Mouse (Mus musculus) common myeloid progenitor, adult 5-6 weeks (primary cell): Measurements from ENCODE around the gene Olfr1177-ps. TPM values are rescaled to one million over a fixed set of nuclear protein-coding genes. Genes with fewer than 3 reads are reported as not detected.

Source experiments
- ATAC-seq: replicated peaks from 2 replicates; pipeline ENCODE4 v1.8.0; 2016; ENCODE audit warnings: low read depth, mild to moderate bottlenecking, moderate TSS enrichment, inconsistent platforms; ENCODE audit not compliant: poor library complexity, severe bottlenecking
- total RNA-seq: library from RNA; stranded (forward); fragments of 200-1000, 187-1606 nt; gene quantifications from 2 replicates; pipeline ENCODE4 v1.2.3, GENCODE M21; 2017

The Olfr1177-ps gene
- total RNA-seq, result not detected in 2 replicates

DNA sequence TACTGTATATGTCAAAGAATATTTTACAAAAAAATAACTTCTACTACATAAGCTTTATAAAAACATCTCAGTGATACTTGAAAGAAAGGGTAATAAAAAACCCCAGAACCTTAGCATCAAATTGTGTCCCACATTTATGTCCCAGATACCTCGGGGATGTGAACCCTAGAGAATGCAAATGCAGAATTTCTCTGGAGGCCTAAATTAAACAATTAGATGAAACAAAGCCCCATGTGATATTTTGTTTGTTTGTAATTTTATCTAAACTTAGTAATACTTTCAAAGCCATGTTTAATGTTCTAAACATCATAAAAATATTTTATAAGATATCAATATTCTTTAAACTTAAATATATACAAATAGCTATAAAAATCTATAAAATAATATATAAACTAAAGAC, at the start of gene Olfr1177-ps:
Gene Olfr1177-ps, minus strand, starts transcription at position 101 of the 400 bp plus-strand sequence.
- no peak for ATAC-seq

- ATAC-seq, result no peak
Measured at GRCm38 (mm10) chr2:88386762-88387161, 40.5 kb upstream of the Olfr1177-ps start, which contains the start of gene Olfr1178. TSS of gene Olfr1178 (plus strand) at chr2:88387062.

- ATAC-seq, result peak; percentile 78
Measured at GRCm38 (mm10) chr2:88356304-88356703, 10.0 kb upstream of the Olfr1177-ps start.

DNA sequence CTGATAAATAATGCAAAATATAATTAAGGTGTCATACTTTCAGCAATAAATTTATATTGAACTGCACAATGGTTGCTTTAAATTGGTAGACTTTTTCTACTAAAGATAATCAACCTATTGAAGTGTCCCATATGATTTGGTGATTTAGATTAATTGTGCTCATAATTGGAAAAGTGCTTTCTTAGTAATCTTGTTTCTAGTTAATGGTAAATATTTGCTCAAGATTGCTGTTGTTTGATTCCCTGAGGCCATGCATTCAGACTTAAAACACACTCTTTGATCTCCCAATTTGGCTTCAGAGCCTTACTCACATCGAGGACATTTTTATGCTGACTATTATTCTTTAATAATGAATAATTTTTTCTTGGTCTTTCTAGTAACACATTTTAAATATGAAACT, 9.9 kb downstream of the Olfr1177-ps start, which contains the start of gene Olfr1176:
Gene Olfr1176, plus strand, starts transcription at position 301 of the 400 bp plus-strand sequence.
- ATAC-seq, result no peak

DNA sequence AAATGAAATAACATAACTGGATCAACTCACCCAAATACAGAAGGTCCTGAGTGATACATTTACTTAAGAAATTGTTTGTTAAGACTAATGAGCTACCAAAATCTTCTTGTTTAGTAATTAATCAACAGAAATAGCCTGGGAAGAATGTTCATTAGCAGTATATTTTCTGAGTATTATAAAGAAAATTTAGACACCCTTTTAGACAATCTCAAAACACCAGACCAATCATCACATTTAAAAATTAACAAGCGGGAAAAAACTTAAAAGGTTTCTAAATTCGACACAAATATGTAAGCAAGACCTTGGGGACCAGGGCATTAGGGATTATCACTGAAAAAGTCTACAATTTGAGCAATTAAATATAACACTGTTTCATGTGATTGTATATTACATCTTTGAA, 19.2 kb downstream of the Olfr1177-ps start, which contains the start of gene Olfr1175-ps:
Gene Olfr1175-ps, minus strand, starts transcription at position 101 of the 400 bp plus-strand sequence.
- ATAC-seq, result no peak

DNA sequence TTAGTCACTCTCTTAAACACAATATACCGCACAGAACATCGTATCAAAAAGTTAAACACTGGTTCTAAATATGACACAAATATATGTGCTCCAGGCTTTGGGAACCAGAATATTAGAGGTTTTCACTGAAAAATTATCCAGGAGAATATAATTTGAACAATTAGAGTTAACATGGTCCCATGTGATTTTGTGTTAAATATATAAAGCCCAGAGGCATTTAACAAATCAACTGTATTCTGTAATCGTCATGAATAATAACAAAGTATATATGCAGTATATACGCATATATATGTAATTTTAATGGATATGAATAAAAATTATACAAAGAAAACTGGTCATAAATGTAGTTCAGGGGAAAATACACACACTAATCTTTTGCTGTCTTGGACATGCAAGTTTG, 31.3 kb downstream of the Olfr1177-ps start, which contains the start of gene Olfr1174-ps:
Gene Olfr1174-ps, minus strand, starts transcription at position 101 of the 400 bp plus-strand sequence.
- ATAC-seq, result no peak

Other genes with a start within 250 kb of the Olfr1177-ps start
- gene Olfr1166, start 218.2 kb downstream of the Olfr1177-ps start, total RNA-seq, result not detected in 2 replicates
- not detected in 2 replicates for gene Olfr1167, start 191.3 kb downstream of the Olfr1177-ps start, total RNA-seq
- gene Olfr1168, start 164.6 kb downstream of the Olfr1177-ps start, total RNA-seq, result not detected in 2 replicates
- not detected in 2 replicates for gene Olfr1170, start 118.2 kb downstream of the Olfr1177-ps start, total RNA-seq
- not detected in 2 replicates for gene Olfr1173, start 66.6 kb downstream of the Olfr1177-ps start, total RNA-seq
- not detected in 2 replicates for gene Olfr1174-ps, start 31.4 kb downstream of the Olfr1177-ps start, total RNA-seq
- not detected in 2 replicates for gene Olfr1175-ps, start 19.3 kb downstream of the Olfr1177-ps start, total RNA-seq
- gene Olfr1176, start 9.8 kb downstream of the Olfr1177-ps start, total RNA-seq, result not detected in 2 replicates
- gene Olfr1178, start 40.6 kb upstream of the Olfr1177-ps start, total RNA-seq, result not detected in 2 replicates
- not detected in 2 replicates for gene Olfr1179, start 60.0 kb upstream of the Olfr1177-ps start, total RNA-seq
- gene Olfr1180, start 72.7 kb upstream of the Olfr1177-ps start, total RNA-seq, result not detected in 2 replicates
- gene Olfr1181, start 79.7 kb upstream of the Olfr1177-ps start, total RNA-seq, result not detected in 2 replicates
- not detected in 2 replicates for gene Gm13757, start 102.6 kb upstream of the Olfr1177-ps start, total RNA-seq
- not detected in 2 replicates for gene Olfr1183, start 108.4 kb upstream of the Olfr1177-ps start, total RNA-seq
- gene Olfr1184, start 137.1 kb upstream of the Olfr1177-ps start, total RNA-seq, result not detected in 2 replicates
- not detected in 2 replicates for gene Olfr1185-ps1, start 146.8 kb upstream of the Olfr1177-ps start, total RNA-seq
- gene Olfr1186, start 172.1 kb upstream of the Olfr1177-ps start, total RNA-seq, result not detected in 2 replicates
- gene Olfr1188, start 210.4 kb upstream of the Olfr1177-ps start, total RNA-seq, result not detected in 2 replicates
- not detected in 2 replicates for gene Olfr1189, start 240.0 kb upstream of the Olfr1177-ps start, total RNA-seq